Mouse (Mus musculus) heart, adult 8-10 months (tissue): Measurements from ENCODE around the gene Arfgap2. TPM values are rescaled to one million over a fixed set of nuclear protein-coding genes. Genes with fewer than 3 reads are reported as not detected.

Source experiments
- DNase-seq: peaks from one replicate; pipeline ENCODE4 v3.0.0; 2022; ENCODE audit warnings: low spot score
- total RNA-seq, 4 experiments: library from RNA; stranded (reverse); gene quantifications; 2 replicates each; pipeline ENCODE4 v1.2.4; 2022

The Arfgap2 gene
- total RNA-seq, 4 experiments from 2014 or later, result 53.7 to 61.8 (median 55.7) TPM

DNA sequence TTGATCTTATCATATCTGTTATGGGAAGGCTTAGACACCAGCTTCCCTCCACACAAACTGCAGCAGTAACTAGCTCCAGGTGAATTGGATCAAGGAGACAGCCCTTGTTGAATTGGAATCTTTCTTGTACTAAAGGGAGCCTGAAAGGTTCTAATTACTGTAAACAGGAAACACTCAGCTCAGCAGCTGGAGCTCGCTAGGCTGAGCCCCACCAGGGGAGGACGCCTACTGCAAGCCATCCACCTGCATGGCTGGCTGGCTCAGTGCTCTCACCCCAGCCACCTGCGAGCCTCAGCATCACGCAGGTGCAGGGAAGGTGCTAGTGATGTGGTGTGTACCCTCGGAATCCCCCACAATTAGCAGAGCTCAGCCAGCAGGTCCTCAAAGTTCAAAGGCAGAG lies 43.9 kb downstream of the Arfgap2 start:
- no peak for DNase-seq

DNA sequence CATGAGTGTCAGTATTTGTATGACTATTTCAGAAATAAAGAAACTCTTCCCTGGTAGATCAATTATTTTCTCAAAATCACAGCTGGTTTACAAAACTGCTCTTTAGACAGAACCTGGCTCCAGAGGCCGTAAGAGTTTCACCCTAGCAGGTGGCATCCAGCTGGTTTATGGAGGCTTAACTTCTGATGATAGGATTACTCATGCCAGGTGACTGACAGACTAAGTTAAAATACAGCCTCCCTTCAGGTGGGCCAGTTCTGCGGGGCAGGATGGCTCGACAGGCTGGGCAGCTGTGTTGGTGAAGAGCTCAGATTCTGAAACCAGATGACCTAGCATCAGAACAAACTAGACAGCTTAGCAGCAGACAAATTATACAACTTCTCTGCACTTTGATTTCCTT lies 44.8 kb downstream of the Arfgap2 start:
- no peak for DNase-seq

DNA sequence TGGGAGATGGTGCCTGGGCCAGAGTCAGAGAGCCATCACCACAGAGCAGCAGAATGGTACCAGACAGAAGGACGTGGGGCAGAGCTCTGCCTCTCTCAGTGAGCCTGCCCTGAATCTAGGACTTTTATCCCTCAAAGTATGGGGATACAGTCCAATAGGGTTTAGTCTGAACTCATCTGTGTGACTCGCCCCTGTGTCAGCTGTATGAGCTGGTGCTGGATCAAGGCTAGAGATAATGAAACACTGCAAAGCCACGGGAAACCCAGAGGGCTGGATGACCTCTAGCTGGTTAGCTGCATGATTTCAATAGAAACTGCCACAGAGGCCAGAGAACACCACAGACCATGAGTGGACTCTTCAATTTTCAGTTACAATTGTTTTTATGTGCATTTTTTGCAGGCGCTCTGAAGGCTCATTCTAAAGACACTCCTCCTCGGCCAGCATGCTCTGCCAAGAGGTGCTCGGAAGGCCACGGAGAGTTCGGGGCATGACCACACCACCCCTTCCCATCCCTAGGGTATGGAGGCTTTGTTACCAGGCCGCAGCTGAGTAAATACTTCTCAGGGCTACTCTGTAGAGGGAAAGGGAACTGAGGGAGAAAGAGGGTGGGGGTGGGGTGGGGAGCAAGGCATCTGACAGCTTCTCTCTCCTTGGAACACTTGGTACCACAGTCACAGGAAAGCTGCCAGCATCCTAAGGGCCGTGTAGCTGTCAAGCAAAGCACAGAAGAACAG lies 48.0 kb downstream of the Arfgap2 start:
- peak; percentile 26 for DNase-seq

DNA sequence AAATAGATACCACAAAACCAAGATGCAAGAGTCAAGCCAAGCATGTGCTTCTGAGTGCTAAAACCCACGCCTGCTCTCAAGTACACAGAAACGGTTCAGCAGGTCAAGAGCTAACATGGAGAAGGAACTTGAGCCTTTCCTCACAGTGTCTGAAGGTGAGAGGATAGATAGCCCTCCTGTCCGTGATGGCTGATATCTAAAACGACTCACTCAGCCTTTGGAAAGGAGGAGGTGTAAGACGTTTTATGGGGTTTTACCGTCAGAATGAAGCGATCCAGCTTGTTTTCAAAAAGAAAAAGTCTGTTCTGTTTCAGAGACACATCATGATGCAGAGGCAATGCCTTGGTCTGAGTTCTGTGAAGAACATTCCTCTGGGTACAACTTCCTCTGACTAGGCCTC lies 49.4 kb downstream of the Arfgap2 start:
- no peak for DNase-seq

DNA sequence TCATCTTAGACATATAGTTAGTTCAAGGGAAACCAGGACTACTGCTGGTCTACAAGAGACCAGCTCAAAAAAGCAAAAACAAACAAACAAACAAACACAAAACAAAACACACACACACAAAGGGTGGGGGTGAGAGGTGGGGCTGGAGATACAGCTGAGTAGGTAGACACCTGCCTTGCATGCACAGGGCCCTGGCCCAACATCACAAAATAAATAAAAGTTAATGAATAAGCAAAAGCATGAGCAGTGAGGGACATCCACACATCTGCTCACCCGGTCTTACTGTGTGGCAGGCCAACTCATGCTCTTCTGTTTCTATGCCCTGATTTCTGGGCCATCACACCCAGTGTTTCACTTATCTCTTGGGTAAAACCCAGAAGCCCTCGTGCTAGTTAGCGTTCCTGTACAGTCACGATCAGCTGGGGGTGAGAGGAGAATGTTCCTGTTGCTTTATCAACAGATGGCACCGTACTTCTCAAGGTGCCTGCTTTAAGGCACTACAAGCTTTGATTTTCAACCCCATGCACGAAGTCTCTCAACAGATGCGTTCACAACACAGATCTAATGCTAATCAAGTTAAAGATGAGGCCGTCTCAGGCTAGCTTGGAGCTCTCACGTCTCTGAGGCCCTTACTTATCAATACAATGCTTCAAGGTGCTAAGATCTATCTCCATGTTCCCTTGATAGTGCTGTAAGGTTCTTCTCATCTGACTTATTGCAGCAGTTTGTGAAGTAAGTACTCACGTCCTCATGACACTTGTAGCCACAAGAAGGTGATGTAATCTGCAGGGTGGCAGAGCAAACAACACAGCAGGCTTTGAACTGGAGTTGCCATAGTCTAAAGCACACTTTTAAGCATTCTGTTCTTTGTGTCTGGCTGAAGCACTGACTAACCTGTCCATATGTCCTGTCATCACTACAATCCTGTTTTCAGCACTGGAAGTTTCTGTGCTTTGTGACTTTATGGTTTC lies 56.1 kb downstream of the Arfgap2 start:
- no peak for DNase-seq

DNA sequence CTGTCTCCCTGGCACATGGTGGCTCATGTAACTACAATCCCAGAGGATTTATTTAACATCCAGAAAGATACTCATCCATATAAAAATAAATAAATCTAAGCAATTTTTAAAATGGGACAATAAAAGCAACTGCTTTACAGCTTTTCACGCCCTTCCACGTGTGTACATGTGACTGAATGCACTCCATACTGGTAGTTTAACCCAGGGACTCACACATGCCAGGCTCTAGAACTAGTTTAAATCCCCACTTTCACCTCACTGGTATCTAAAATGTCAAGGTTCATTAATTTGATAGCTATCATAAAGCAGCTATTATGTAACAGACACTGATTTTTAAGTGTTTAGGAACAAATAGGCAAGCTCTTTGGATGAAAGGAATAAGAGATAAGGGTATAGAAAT lies 57.1 kb downstream of the Arfgap2 start:
- DNase-seq, result no peak

DNA sequence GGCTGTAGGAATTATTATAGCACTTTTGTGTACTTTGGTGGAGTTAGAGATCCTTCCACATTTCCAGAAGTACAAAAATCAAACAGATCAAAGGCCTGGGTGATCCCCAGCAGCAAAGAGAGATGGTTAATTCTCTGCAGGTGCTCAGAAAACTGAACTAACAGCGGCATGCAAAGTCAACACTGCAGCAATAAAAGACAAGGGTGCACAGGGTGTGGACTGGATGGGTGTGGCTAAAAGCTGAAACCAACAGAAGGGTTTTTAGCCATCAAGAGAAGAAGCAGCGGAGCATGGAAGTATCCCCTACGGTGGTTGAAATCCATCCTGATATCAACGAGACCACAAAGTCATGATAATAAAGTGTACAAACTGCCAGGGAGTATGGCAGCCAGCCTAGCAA lies 57.7 kb downstream of the Arfgap2 start:
- no peak for DNase-seq

DNA sequence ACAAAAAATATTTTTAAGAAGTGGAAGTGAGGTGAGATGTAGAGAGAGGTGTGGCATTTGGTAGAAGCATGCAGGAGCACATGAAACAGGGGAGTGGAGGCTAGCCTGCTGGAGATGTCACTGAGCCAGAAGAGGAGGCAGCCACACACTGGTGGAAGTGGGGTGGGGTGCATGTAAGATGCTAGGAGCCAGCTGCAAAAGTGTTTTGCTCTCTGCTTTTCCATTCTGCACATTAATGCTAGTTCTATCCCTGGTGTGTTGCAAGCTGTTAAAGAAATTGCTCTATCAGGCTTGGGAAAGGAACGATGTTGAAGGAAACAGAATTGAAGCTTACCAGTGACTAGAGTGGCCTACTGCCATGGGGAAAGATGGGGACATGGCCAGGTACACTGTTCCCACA lies 59.6 kb downstream of the Arfgap2 start:
- no peak for DNase-seq

DNA sequence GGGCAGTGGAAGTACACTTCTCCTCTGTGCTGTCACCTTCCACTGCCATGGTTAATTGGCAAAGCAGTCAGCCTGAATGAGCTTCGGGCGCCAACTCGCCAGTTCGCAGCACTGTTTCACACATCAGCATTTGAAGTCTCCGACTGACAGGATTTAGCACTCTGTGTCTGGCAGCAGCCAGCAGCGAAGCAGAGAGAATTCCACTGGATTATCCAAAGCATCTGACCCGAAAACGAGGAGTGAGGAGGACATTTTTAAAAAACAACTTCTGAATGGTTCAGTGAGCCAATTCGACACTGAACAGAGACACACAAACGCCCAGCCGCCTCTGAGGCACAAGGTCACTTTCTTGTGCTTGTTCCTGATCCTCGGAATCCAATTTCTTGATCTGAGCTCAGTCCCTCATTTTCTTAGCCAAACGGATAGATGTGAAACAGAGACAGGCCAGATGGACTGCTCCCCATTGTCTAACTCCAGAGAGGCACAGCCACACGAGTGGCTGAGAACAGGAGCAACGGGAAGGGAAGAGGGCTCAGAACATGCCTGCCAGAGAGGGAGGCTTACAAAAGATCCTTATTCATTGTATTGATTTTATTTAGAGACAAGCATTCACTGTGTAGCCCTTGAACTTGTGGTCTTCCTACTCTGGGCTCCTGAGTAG lies 60.1 kb downstream of the Arfgap2 start:
- DNase-seq, result no peak

Other genes with a start within 250 kb of the Arfgap2 start
- gene Rapsn, start 229.4 kb upstream of the Arfgap2 start, total RNA-seq, result 10 to 100 TPM; 15.4 to 19.4 (median 16.4) TPM
- gene Psmc3, start 211.0 kb upstream of the Arfgap2 start, total RNA-seq, result 100 to 1,000 TPM; 192 to 274 (median 220) TPM
- 10 to 100 TPM; 19.0 to 26.0 (median 23.6) TPM for gene Slc39a13, start 194.6 kb upstream of the Arfgap2 start, total RNA-seq
- 1 to 10 TPM; 2.8 to 6.1 (median 3.2) TPM for gene Spi1, start 182.6 kb upstream of the Arfgap2 start, total RNA-seq
- 1,000 to 10,000 TPM; 1,514 to 2,177 (median 1,722) TPM for gene Mybpc3, start 146.8 kb upstream of the Arfgap2 start, total RNA-seq
- 1 to 10 TPM; 4.9 to 6.9 (median 6.1) TPM for gene Madd, start 81.1 kb upstream of the Arfgap2 start, total RNA-seq
- 10 to 100 TPM; 15.6 to 31.0 (median 22.5) TPM for gene Nr1h3, start 62.1 kb upstream of the Arfgap2 start, total RNA-seq
- gene Acp2, start 62.1 kb upstream of the Arfgap2 start, total RNA-seq, result 10 to 100 TPM; 14.3 to 17.5 (median 16.7) TPM
- gene Ddb2, start 28.0 kb upstream of the Arfgap2 start, total RNA-seq, result 1 to 10 TPM; 1.7 to 4.2 (median 3.3) TPM
- 100 to 1,000 TPM; 168 to 198 (median 178) TPM for gene Pacsin3, start 9.0 kb upstream of the Arfgap2 start, total RNA-seq
- 10 to 100 TPM in 3 of 4 experiments, 1 to 10 TPM in 1; 9.1 to 14.9 (median 13.8) TPM for gene 1110051M20Rik, start 179.7 kb downstream of the Arfgap2 start, total RNA-seq
- gene Lrp4, start 192.5 kb downstream of the Arfgap2 start, total RNA-seq, result 10 to 100 TPM in 3 of 4 experiments, 1 to 10 TPM in 1; 8.9 to 13.3 (median 11.3) TPM